Mouse (Mus musculus) lung, embryonic 14.5 days (tissue): Measurements from ENCODE around the gene St3gal3. TPM values are rescaled to one million over a fixed set of nuclear protein-coding genes. Genes with fewer than 3 reads are reported as not detected.

Experiments used
- ATAC-seq: fragments of 200-750 bp; cut with Nextera tagmentation; 2 replicates; pipeline ENCODE4 v1.8.0; 2017; ENCODE audit warnings: mild to moderate bottlenecking, moderate TSS enrichment, moderate library complexity; ENCODE audit not compliant: insufficient read depth
- DNase-seq: peaks from one replicate; pipeline ENCODE4 v3.0.0-alpha.2; 2015
- H3K27ac ChIP-seq: fragments of 300-500 bp; sonication (generic); 2 replicates; pipeline ENCODE4 v1.5.1; 2014; ENCODE audit warnings: low read depth, mild to moderate bottlenecking, moderate library complexity
- H3K27me3 ChIP-seq: fragments of 300-500 bp; sonication (generic); 2 replicates; pipeline ENCODE4 v1.6.1; 2014; ENCODE audit warnings: low read length, control low read depth; ENCODE audit not compliant: insufficient read depth
- H3K36me3 ChIP-seq: fragments of 300-500 bp; sonication (generic); 2 replicates; pipeline ENCODE4 v1.6.1; 2014; ENCODE audit warnings: control low read depth; ENCODE audit not compliant: insufficient read depth
- H3K4me1 ChIP-seq: fragments of 300-500 bp; sonication (generic); 2 replicates; pipeline ENCODE4 v1.6.1; 2014; ENCODE audit warnings: antibody characterized with exemption, control low read depth; ENCODE audit not compliant: insufficient read depth
- H3K4me2 ChIP-seq: fragments of 300-500 bp; sonication (generic); 2 replicates; pipeline ENCODE4 v1.6.1; 2014; ENCODE audit warnings: mild to moderate bottlenecking
- H3K4me3 ChIP-seq: fragments of 300-500 bp; sonication (generic); 2 replicates; pipeline ENCODE4 v1.5.1; 2014; ENCODE audit warnings: low read depth, low read length
- H3K9ac ChIP-seq: fragments of 300-500 bp; sonication (generic); 2 replicates; pipeline ENCODE4 v1.6.1; 2014
- H3K9me3 ChIP-seq: fragments of 300-500 bp; sonication (generic); 2 replicates; pipeline ENCODE4 v1.6.1; 2016; ENCODE audit warnings: low read depth, low read length, control low read depth
- CTCF ChIP-seq: IDR thresholded peaks from 2 replicates; pipeline ENCODE4 v1.5.1; 2016; ENCODE audit warnings: antibody characterized with exemption, low read depth
- WGBS: fragments of 180-500 bp; shearing (Covaris S2); extraction: QIAGEN DNeasy Blood & Tissue Kit; methylation state at CpG from one replicate; pipeline ENCODE4 v1.1.7; 2014; 5-methylcytosine and 5-hydroxymethylcytosine counted together
- polyA plus RNA-seq: library from polyadenylated mRNA; unstranded; fragments of >200 nt; fragmentation: Nextera tagmentation; extraction: Ambion mirVana; gene quantifications from 2 replicates; pipeline ENCODE4 v1.2.1, GENCODE M21; 2014

The St3gal3 gene
- polyA plus RNA-seq, 1 experiment from 2014 or later: 6.3 TPM

DNA sequence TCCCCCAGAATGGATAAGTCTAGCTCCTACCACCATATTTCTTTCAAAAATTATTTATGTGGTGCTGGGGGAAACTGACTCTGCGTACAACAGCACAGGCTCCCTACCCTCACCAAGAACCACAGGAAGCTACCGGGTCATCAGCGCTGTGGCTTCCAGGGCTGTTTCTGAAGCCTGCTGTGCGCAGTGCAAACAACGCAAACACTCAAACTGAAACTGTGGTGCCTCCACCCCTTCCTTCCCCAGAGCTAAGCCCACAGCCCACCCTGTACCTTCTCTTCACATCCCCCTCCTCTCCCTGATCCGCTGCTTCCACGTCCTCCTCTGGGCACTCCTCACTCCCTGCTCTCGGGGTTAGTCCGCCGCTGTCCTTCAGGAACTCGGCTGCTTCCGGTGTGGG lies 27.4 kb upstream of the St3gal3 start:
- Histone ChIP-seq H3K27me3 (no peaks in the 10 kb centered on the region), H3K4me3 (no peak overlapping the region), H3K9ac (no peak overlapping the region), H3K4me1 (no peaks in the 10 kb centered on the region), H3K27ac (no peak overlapping the region), H3K9me3 (no peaks in the 10 kb centered on the region), H3K4me2 (no peak overlapping the region), H3K36me3 (peaks cover 93% of the 10 kb centered on the region)
- no peak for DNase-seq
- no peak for ATAC-seq
- WGBS: 92% methylated on average over 12 of the region's 12 CpGs
- TF ChIP-seq CTCF: no peak

DNA sequence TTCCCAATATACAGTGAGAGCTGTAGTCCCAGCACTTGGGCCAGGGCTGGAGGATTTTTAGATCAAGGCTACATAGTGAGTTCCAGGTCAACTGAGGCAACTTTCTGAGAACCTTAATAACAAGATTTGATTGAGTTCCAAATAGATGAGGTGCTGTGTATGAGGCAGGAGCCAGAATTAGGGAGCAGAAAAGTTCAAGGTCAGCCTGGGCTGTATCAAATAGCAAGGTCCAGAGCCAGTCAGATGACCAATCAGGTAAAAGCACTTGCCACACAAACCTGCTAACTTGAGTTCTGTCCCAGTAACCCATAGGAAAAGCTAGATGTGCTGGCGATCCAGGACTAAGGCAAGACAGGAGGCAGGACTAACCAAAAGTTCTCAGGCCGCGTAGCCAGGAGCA lies 23.0 kb upstream of the St3gal3 start:
- ATAC-seq (no peak), DNase-seq (no peak)
- H3K27me3 ChIP-seq: no peaks in the 10 kb centered on the region
- H3K4me2 ChIP-seq: no peak overlapping the region
- no peak overlapping the region for H3K27ac ChIP-seq
- no peaks in the 10 kb centered on the region for H3K4me1 ChIP-seq
- no peaks in the 10 kb centered on the region for H3K9me3 ChIP-seq
- H3K9ac ChIP-seq: no peak overlapping the region
- 90% methylated on average over 3 of the region's 3 CpGs for WGBS
- no peak overlapping the region for H3K4me3 ChIP-seq
- peaks cover 97% of the 10 kb centered on the region for H3K36me3 ChIP-seq
- no peak for TF ChIP-seq CTCF

- ATAC-seq: no peak
- no peak overlapping the region for H3K27ac ChIP-seq
- peaks cover 97% of the 10 kb centered on the region for H3K36me3 ChIP-seq
- no peaks in the 10 kb centered on the region for H3K4me1 ChIP-seq
- no peak overlapping the region for H3K4me3 ChIP-seq
- DNase-seq: no peak
- no peak overlapping the region for H3K9ac ChIP-seq
- 92% methylated on average over 15 of the region's 15 CpGs for WGBS
- TF ChIP-seq CTCF: no peak
- H3K27me3 ChIP-seq: no peaks in the 10 kb centered on the region
- H3K4me2 ChIP-seq: no peak overlapping the region
- H3K9me3 ChIP-seq: no peaks in the 10 kb centered on the region
Observed at GRCm38 (mm10) chr4:118156559-118156958, 21.8 kb upstream of the St3gal3 start.

- 94% methylated on average over 5 of the region's 5 CpGs for WGBS
- H3K27ac ChIP-seq: no peak overlapping the region
- DNase-seq (no peak), ATAC-seq (no peak)
- H3K4me3 ChIP-seq: no peak overlapping the region
- no peak for TF ChIP-seq CTCF
- no peaks in the 10 kb centered on the region for H3K4me1 ChIP-seq
- H3K9ac ChIP-seq: no peak overlapping the region
- no peaks in the 10 kb centered on the region for H3K27me3 ChIP-seq
- peaks cover 97% of the 10 kb centered on the region for H3K36me3 ChIP-seq
- H3K9me3 ChIP-seq: no peaks in the 10 kb centered on the region
- no peak overlapping the region for H3K4me2 ChIP-seq
Observed at GRCm38 (mm10) chr4:118154889-118155288, 20.2 kb upstream of the St3gal3 start.

- H3K36me3 ChIP-seq: peaks cover 98% of the 10 kb centered on the region
Observed at GRCm38 (mm10) chr4:118152020-118152785, 17.5 kb upstream of the St3gal3 start.

DNA sequence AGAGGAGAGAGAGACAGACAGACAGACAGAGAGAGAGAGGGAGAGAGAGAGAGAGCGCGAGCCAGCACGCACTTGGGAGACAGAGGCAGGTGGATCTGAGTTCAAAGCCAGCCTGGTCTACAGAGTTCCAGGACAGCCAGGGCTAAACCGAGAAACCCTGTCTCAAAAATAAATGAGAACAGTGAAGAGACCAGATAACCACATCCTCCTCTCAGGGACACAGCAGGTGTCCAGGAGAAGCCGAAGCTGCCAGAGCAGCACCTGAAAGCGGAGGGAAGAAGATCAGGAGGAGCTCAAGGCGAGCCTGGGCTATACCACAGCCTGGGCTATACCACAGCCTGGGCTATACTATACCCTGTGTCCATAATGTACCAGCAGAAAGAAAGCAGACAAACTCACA lies 16.1 kb upstream of the St3gal3 start:
- no peaks in the 10 kb centered on the region for H3K9me3 ChIP-seq
- H3K4me3 ChIP-seq: no peak overlapping the region
- no peaks in the 10 kb centered on the region for H3K27me3 ChIP-seq
- no peak overlapping the region for H3K4me2 ChIP-seq
- DNase-seq (no peak), ATAC-seq (no peak)
- H3K9ac ChIP-seq: no peak overlapping the region
- H3K36me3 ChIP-seq: peaks cover 100% of the 10 kb centered on the region
- TF ChIP-seq CTCF: no peak
- no peak overlapping the region for H3K27ac ChIP-seq
- 89% methylated on average over 7 of the region's 7 CpGs for WGBS
- H3K4me1 ChIP-seq: no peaks in the 10 kb centered on the region

More at GRCm38 (mm10) chr4:118152020-118152785, 17.5 kb upstream of the St3gal3 start:
- no peaks in the 10 kb centered on the region for H3K4me1 ChIP-seq
- H3K9ac ChIP-seq: no peak overlapping the region
- 91% methylated on average over 17 of the region's 17 CpGs for WGBS
- DNase-seq: no peak
- H3K27ac ChIP-seq: no peak overlapping the region
- H3K27me3 ChIP-seq: no peaks in the 10 kb centered on the region
- H3K4me3 ChIP-seq: no peak overlapping the region
- no peak for ATAC-seq
- no peak for TF ChIP-seq CTCF
- H3K9me3 ChIP-seq: no peaks in the 10 kb centered on the region
- no peak overlapping the region for H3K4me2 ChIP-seq

DNA sequence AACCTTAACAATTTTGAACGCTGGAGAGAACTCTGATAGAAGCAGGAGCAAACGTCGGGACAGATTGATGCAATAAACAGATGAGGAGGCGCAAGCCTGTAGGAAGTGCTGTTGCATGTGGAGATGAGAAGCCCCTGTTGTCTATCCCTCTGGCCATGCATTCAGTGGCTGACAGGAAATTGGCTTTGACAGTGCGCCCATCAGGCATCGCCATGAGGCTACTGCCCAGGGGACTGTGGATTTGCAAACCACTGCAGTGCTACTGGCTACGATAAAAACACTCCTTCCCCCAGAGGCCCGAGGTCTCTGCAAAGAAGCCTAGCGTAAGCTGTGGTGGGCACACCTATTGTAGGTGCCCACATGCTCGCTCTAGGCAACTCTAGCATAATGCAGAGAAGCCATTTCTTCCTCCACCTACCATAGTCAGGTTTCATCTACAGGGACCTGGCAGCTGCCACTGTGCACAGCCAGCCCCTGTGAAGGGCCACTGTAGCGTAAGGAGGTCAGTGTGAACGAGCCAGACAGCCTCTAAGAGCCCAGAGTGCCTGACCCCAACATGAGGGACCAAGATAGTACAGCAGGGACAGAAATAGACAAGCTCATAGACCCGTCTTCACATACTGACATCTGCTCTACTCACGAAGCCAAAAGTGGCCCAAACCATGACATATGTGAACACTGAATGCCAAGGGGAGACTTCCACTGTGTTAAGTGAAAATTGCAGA lies 15.4 kb upstream of the St3gal3 start:
- H3K9me3 ChIP-seq: no peaks in the 10 kb centered on the region
- H3K4me3 ChIP-seq: no peak overlapping the region
- 80% methylated on average over 14 of the region's 14 CpGs for WGBS
- ATAC-seq (no peak), DNase-seq (no peak)
- H3K27ac ChIP-seq: no peak overlapping the region
- H3K9ac ChIP-seq: no peak overlapping the region
- no peaks in the 10 kb centered on the region for H3K27me3 ChIP-seq
- peaks cover 100% of the 10 kb centered on the region for H3K36me3 ChIP-seq
- no peak overlapping the region for H3K4me2 ChIP-seq
- H3K4me1 ChIP-seq: no peaks in the 10 kb centered on the region
- no peak for TF ChIP-seq CTCF
